Mouse (Mus musculus): ENCODE data around the gene Catsper2.

The Catsper2 gene

DNA sequence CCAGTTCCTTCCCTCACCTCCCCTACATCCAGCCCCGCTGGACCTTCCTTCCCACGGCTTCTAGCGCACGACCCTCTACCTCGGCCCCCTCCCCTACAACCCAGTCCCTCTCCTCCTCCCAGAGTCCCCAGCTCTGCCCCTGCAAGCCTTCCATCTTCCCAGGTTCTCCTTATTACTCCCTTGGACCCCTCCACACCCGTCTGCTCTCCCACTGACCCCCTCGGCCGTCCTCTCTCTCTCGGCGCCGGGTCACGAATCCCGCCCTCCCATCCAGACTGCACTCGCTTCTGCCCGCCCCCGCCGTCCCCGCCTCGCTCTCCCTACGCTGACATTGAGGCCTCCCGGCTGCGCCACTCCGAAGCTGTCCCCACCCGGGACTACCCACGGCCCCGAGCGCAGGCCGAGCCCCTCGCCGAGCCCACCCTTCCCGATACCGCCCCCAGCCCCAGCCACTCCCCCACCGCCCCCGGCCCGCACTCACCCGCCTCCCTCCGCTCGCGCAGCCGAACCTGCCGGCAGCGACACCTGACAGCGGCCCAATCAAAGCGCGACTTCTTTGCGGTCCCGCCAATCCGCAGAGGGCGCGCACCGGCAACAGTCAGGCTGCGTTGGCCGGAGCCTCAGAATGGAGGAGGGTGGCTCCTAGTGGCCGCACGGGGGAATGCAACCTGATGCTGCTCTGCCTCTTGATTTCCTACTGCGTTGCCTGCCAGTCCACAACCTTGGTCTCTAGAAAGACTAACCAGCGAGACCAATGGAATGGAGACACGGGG lies 58.6 kb downstream of the Catsper2 start, which contains the start of gene Ppip5k1:
Ppip5k1 (minus strand) TSS at position 577 of the 773 bp plus-strand sequence.
- peak; percentile 93 for DNase-seq (ENCODE audit: low read depth, low spot score)

DNA sequence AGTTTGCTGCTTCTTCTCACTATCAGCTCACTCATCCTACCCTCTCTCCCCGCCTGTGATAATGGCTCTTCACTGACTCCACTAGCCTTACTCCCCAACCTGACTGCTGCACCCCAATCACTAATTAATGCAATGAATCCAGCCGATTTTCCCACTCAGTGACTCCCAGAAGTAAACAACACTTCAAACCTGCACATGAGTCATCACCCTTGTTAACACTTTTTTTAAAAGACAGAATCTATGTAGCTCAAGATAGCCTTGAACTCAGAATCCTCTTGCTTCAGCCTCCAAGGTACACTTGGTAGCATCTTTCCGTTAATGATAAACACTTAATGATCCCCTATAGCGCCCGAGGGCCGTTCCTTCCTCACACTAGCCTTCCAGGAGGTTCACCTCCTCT lies 59.2 kb downstream of the Catsper2 start:
- no peak for DNase-seq (ENCODE audit: low read depth, low spot score)

DNA sequence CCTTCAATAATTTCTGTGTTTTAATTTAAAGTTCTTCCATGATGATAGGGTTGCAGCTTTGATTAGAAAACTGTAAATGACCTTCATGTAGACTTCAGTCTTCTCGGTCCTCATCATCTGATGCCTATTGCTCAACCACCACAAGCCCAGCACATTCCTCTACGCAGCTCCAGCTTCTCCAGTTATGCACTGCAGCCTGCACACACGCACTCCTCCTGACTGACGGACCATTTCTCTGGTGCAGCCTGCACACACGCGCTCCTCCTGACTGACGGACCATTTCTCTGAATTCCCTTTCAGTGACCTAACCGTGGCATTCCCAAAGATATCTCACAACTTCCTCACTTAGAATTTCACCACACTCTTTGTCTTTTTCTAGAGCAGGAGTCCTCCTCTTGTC lies 60.4 kb downstream of the Catsper2 start:
- DNase-seq (ENCODE audit: low read depth, low spot score) = peak; percentile 63
